Mouse (Mus musculus) Muller cell, postnatal 12 days (primary cell): Measurements from ENCODE around the gene Tmem230.
"Not testable (repeated sequence)": the region's sequence is repeated elsewhere in the genome, so short reads cannot be mapped to it uniquely, and the experiment has no call there.

Experiments
- DNase-seq: peaks from one replicate; pipeline ENCODE4 v3.0.0-alpha.2; 2015; ENCODE audit errors: inconsistent ontology term

The Tmem230 gene

GRCm38 (mm10) chr2:132247539-132248313 is at the start of gene Tmem230:
Tmem230 (minus strand) TSS chr2:132247807.
- DNase-seq, result peak; percentile 93

GRCm38 (mm10) chr2:132293694-132294450 is 46.3 kb upstream of the Tmem230 start:
- DNase-seq, result no peak

- no peak for DNase-seq
Measured at GRCm38 (mm10) chr2:132292083-132292482, 44.5 kb upstream of the Tmem230 start.

GRCm38 (mm10) chr2:132291265-132291664 is 43.7 kb upstream of the Tmem230 start:
- no peak for DNase-seq

- no peak for DNase-seq
Measured at GRCm38 (mm10) chr2:132290808-132291207, 43.2 kb upstream of the Tmem230 start.

- not testable (repeated sequence) for DNase-seq
Measured at GRCm38 (mm10) chr2:132289213-132289612, 41.6 kb upstream of the Tmem230 start.

- peak; percentile 66 for DNase-seq
Measured at GRCm38 (mm10) chr2:132286376-132287076, 38.9 kb upstream of the Tmem230 start.

- DNase-seq, result not testable (repeated sequence)
Measured at GRCm38 (mm10) chr2:132285722-132286121, 38.1 kb upstream of the Tmem230 start.

- no peak for DNase-seq
Measured at GRCm38 (mm10) chr2:132284492-132285139, 37.0 kb upstream of the Tmem230 start.

GRCm38 (mm10) chr2:132283236-132284070 is 35.8 kb upstream of the Tmem230 start:
- peak; percentile 36 for DNase-seq

GRCm38 (mm10) chr2:132282453-132283174 is 35.0 kb upstream of the Tmem230 start:
- no peak for DNase-seq

GRCm38 (mm10) chr2:132281560-132282452 is 34.2 kb upstream of the Tmem230 start:
- no peak for DNase-seq

GRCm38 (mm10) chr2:132280518-132281120 is 33.0 kb upstream of the Tmem230 start:
- DNase-seq, result peak; percentile 55

GRCm38 (mm10) chr2:132279978-132280377 is 32.4 kb upstream of the Tmem230 start:
- DNase-seq, result no peak

GRCm38 (mm10) chr2:132279336-132279882 is 31.8 kb upstream of the Tmem230 start:
- no peak for DNase-seq

- peak; percentile 36 for DNase-seq
Measured at GRCm38 (mm10) chr2:132278273-132278853, 30.8 kb upstream of the Tmem230 start.

- no peak for DNase-seq
Measured at GRCm38 (mm10) chr2:132276249-132276648, 28.6 kb upstream of the Tmem230 start.

GRCm38 (mm10) chr2:132275527-132275926 is 27.9 kb upstream of the Tmem230 start:
- DNase-seq, result no peak
